Mouse (Mus musculus): ENCODE measurements around the gene Nfasc. TPM values are rescaled to one million over a fixed set of nuclear protein-coding genes. Genes with fewer than 3 reads are reported as not detected.

Gene Nfasc
- polyA plus RNA-seq, 1 experiment = 0.75 TPM

GRCm38 (mm10) chr1:132653161-132653560 lies 88.4 kb downstream of the Nfasc start:
- 73% methylated on average over 9 of the region's 9 CpGs for WGBS
- Histone ChIP-seq H3K4me1 (ENCODE audit: control insufficient read depth, insufficient read depth, low read length) (no peaks in the 10 kb centered on the region), H3K4me3 (replicated peaks; ENCODE audit: control insufficient read depth, low read depth, low read length) (no peak overlapping the region), H3K27ac (ENCODE audit: control insufficient read depth, insufficient read depth, low read depth, low read length, poor library complexity) (no peak overlapping the region)
- no peak for TF ChIP-seq POLR2A (IDR thresholded peaks at IDR 0.05; ENCODE audit: borderline replicate concordance, control insufficient read depth, low read depth, low read length)
- no peak for TF ChIP-seq CTCF (IDR thresholded peaks at IDR 0.05; ENCODE audit: control insufficient read depth, insufficient read depth, low read length)

- no peak overlapping the region for H3K27ac ChIP-seq (ENCODE audit: control insufficient read depth, insufficient read depth, low read depth, low read length, poor library complexity)
- WGBS = 78% methylated on average over 9 of the region's 9 CpGs
- TF ChIP-seq CTCF (IDR thresholded peaks at IDR 0.05; ENCODE audit: control insufficient read depth, insufficient read depth, low read length) (no peak), POLR2A (IDR thresholded peaks at IDR 0.05; ENCODE audit: borderline replicate concordance, control insufficient read depth, low read depth, low read length) (no peak)
- no peak overlapping the region for H3K4me3 ChIP-seq (replicated peaks; ENCODE audit: control insufficient read depth, low read depth, low read length)
- no peaks in the 10 kb centered on the region for H3K4me1 ChIP-seq (ENCODE audit: control insufficient read depth, insufficient read depth, low read length)
These were observed 90.9 kb downstream of the Nfasc start for GRCm38 (mm10) chr1:132650680-132651079.

GRCm38 (mm10) chr1:132647958-132648357 lies 93.6 kb downstream of the Nfasc start:
- 74% methylated on average over 6 of the region's 6 CpGs for WGBS
- H3K4me3 ChIP-seq (replicated peaks; ENCODE audit: control insufficient read depth, low read depth, low read length) = no peak overlapping the region
- no peak overlapping the region for H3K27ac ChIP-seq (ENCODE audit: control insufficient read depth, insufficient read depth, low read depth, low read length, poor library complexity)
- no peaks in the 10 kb centered on the region for H3K4me1 ChIP-seq (ENCODE audit: control insufficient read depth, insufficient read depth, low read length)
- TF ChIP-seq CTCF (IDR thresholded peaks at IDR 0.05; ENCODE audit: control insufficient read depth, insufficient read depth, low read length) = no peak
- no peak for TF ChIP-seq POLR2A (IDR thresholded peaks at IDR 0.05; ENCODE audit: borderline replicate concordance, control insufficient read depth, low read depth, low read length)

- H3K4me1 ChIP-seq (ENCODE audit: control insufficient read depth, insufficient read depth, low read length) = no peaks in the 10 kb centered on the region
- no peak overlapping the region for H3K4me3 ChIP-seq (replicated peaks; ENCODE audit: control insufficient read depth, low read depth, low read length)
- no peak overlapping the region for H3K27ac ChIP-seq (ENCODE audit: control insufficient read depth, insufficient read depth, low read depth, low read length, poor library complexity)
- 59% methylated on average over 13 of the region's 13 CpGs for WGBS
- TF ChIP-seq POLR2A (IDR thresholded peaks at IDR 0.05; ENCODE audit: borderline replicate concordance, control insufficient read depth, low read depth, low read length) = no peak
These were observed 100.4 kb downstream of the Nfasc start for GRCm38 (mm10) chr1:132641049-132641795.

- H3K4me1 ChIP-seq (ENCODE audit: control insufficient read depth, insufficient read depth, low read length) = no peaks in the 10 kb centered on the region
- TF ChIP-seq POLR2A (IDR thresholded peaks at IDR 0.05; ENCODE audit: borderline replicate concordance, control insufficient read depth, low read depth, low read length) (no peak), CTCF (IDR thresholded peaks at IDR 0.05; ENCODE audit: control insufficient read depth, insufficient read depth, low read length) (no peak)
- H3K27ac ChIP-seq (ENCODE audit: control insufficient read depth, insufficient read depth, low read depth, low read length, poor library complexity) = no peak overlapping the region
- WGBS = 76% methylated on average over 6 of the region's 6 CpGs
- H3K4me3 ChIP-seq (replicated peaks; ENCODE audit: control insufficient read depth, low read depth, low read length) = no peak overlapping the region
These were observed 101.3 kb downstream of the Nfasc start for GRCm38 (mm10) chr1:132640256-132640655.

GRCm38 (mm10) chr1:132637346-132637745 lies 104.3 kb downstream of the Nfasc start:
- WGBS = 83% methylated on average over 7 of the region's 7 CpGs
- TF ChIP-seq POLR2A (IDR thresholded peaks at IDR 0.05; ENCODE audit: borderline replicate concordance, control insufficient read depth, low read depth, low read length) (no peak), CTCF (IDR thresholded peaks at IDR 0.05; ENCODE audit: control insufficient read depth, insufficient read depth, low read length) (no peak)
- H3K4me1 ChIP-seq (ENCODE audit: control insufficient read depth, insufficient read depth, low read length) = no peaks in the 10 kb centered on the region
- no peak overlapping the region for H3K27ac ChIP-seq (ENCODE audit: control insufficient read depth, insufficient read depth, low read depth, low read length, poor library complexity)
- H3K4me3 ChIP-seq (replicated peaks; ENCODE audit: control insufficient read depth, low read depth, low read length) = no peak overlapping the region

GRCm38 (mm10) chr1:132629611-132630370 lies 111.8 kb downstream of the Nfasc start:
- WGBS = 53% methylated on average over 5 of the region's 5 CpGs
- no peak for TF ChIP-seq POLR2A (IDR thresholded peaks at IDR 0.05; ENCODE audit: borderline replicate concordance, control insufficient read depth, low read depth, low read length)
- H3K4me1 ChIP-seq (ENCODE audit: control insufficient read depth, insufficient read depth, low read length) = no peaks in the 10 kb centered on the region
- H3K4me3 ChIP-seq (replicated peaks; ENCODE audit: control insufficient read depth, low read depth, low read length) = no peak overlapping the region
- H3K27ac ChIP-seq (ENCODE audit: control insufficient read depth, insufficient read depth, low read depth, low read length, poor library complexity) = no peak overlapping the region

- 66% methylated on average over 3 of the region's 3 CpGs for WGBS
- Histone ChIP-seq H3K4me3 (replicated peaks; ENCODE audit: control insufficient read depth, low read depth, low read length) (no peak overlapping the region), H3K27ac (ENCODE audit: control insufficient read depth, insufficient read depth, low read depth, low read length, poor library complexity) (no peak overlapping the region), H3K4me1 (ENCODE audit: control insufficient read depth, insufficient read depth, low read length) (no peaks in the 10 kb centered on the region)
- TF ChIP-seq POLR2A (IDR thresholded peaks at IDR 0.05; ENCODE audit: borderline replicate concordance, control insufficient read depth, low read depth, low read length) = no peak
- TF ChIP-seq CTCF (IDR thresholded peaks at IDR 0.05; ENCODE audit: control insufficient read depth, insufficient read depth, low read length) = no peak
These were observed 113.0 kb downstream of the Nfasc start for GRCm38 (mm10) chr1:132628599-132628998.
